Mouse (Mus musculus) spleen, adult 12 weeks (tissue): Measurements from ENCODE around the gene Gm13128.
"Not testable (repeated sequence)": the region's sequence is repeated elsewhere in the genome, so short reads cannot be mapped to it uniquely, and the experiment has no call there.

Source experiments
- DNase-seq: peaks from one replicate; pipeline ENCODE4 v3.0.0; 2022; ENCODE audit warnings: low spot score

Gene Gm13128

GRCm38 (mm10) chr4:144329949-144330348 is at the start of gene Gm13128:
Gene Gm13128 (plus strand): TSS chr4:144330249.
- DNase-seq: not testable (repeated sequence)

GRCm38 (mm10) chr4:144280388-144280787 is 49.7 kb upstream of the Gm13128 start, which contains the start of gene Pramel5:
Gene Pramel5 (minus strand): TSS chr4:144280488.
- DNase-seq: not testable (repeated sequence)

- not testable (repeated sequence) for DNase-seq
Observed at GRCm38 (mm10) chr4:144299414-144299813, 30.6 kb upstream of the Gm13128 start.

GRCm38 (mm10) chr4:144312666-144313460 is 17.2 kb upstream of the Gm13128 start:
- DNase-seq: not testable (repeated sequence)

- DNase-seq: not testable (repeated sequence)
Observed at GRCm38 (mm10) chr4:144335856-144336255, 5.8 kb downstream of the Gm13128 start.

- DNase-seq: not testable (repeated sequence)
Observed at GRCm38 (mm10) chr4:144357642-144358041, 27.6 kb downstream of the Gm13128 start, which contains the start of gene Gm13119. Gene Gm13119 (plus strand): TSS chr4:144357942.

GRCm38 (mm10) chr4:144377911-144378310 is 47.9 kb downstream of the Gm13128 start, which contains the start of gene Pramef20:
Gene Pramef20 (minus strand): TSS chr4:144377933.
- no peak for DNase-seq
